Mouse (Mus musculus) adrenal gland, postnatal 25 days (tissue): ENCODE data around the gene Kcnk16. TPM values are rescaled to one million over a fixed set of nuclear protein-coding genes. Genes with fewer than 3 reads are reported as not detected.

Experiments
- DNase-seq: peaks from one replicate; pipeline ENCODE4 v3.0.0; 2021; ENCODE audit warnings: mixed read lengths
- total RNA-seq: library from RNA; stranded (reverse); gene quantifications from 2 replicates; pipeline ENCODE4 v1.2.3, GENCODE M21; 2021

The Kcnk16 gene
- total RNA-seq, 1 experiment from 2014 or later, result not detected

GRCm38 (mm10) chr14:20230063-20230491, 38.9 kb downstream of the Kcnk16 start:
- no peak for DNase-seq

GRCm38 (mm10) chr14:20229437-20229836, 39.6 kb downstream of the Kcnk16 start:
- DNase-seq, result no peak

GRCm38 (mm10) chr14:20228336-20228735, 40.7 kb downstream of the Kcnk16 start:
- DNase-seq, result peak; percentile 46

GRCm38 (mm10) chr14:20226982-20227381, 42.0 kb downstream of the Kcnk16 start:
- DNase-seq, result no peak

- no peak for DNase-seq
Measured at GRCm38 (mm10) chr14:20226488-20226887, 42.5 kb downstream of the Kcnk16 start.

- DNase-seq, result no peak
Measured at GRCm38 (mm10) chr14:20225525-20225924, 43.5 kb downstream of the Kcnk16 start.

- no peak for DNase-seq
Measured at GRCm38 (mm10) chr14:20224576-20225218, 44.3 kb downstream of the Kcnk16 start.

- peak; percentile 19 for DNase-seq
Measured at GRCm38 (mm10) chr14:20224163-20224562, 44.8 kb downstream of the Kcnk16 start.

- DNase-seq, result no peak
Measured at GRCm38 (mm10) chr14:20223253-20223652, 45.7 kb downstream of the Kcnk16 start.

- DNase-seq, result no peak
Measured at GRCm38 (mm10) chr14:20221083-20221482, 47.9 kb downstream of the Kcnk16 start.

GRCm38 (mm10) chr14:20219849-20220248, 49.1 kb downstream of the Kcnk16 start:
- no peak for DNase-seq

GRCm38 (mm10) chr14:20217299-20217864, 51.6 kb downstream of the Kcnk16 start:
- DNase-seq, result no peak

GRCm38 (mm10) chr14:20216561-20217298, 52.3 kb downstream of the Kcnk16 start:
- no peak for DNase-seq

- no peak for DNase-seq
Measured at GRCm38 (mm10) chr14:20215826-20216225, 53.2 kb downstream of the Kcnk16 start.

GRCm38 (mm10) chr14:20214125-20214524, 54.9 kb downstream of the Kcnk16 start:
- no peak for DNase-seq

- no peak for DNase-seq
Measured at GRCm38 (mm10) chr14:20211754-20212601, 57.0 kb downstream of the Kcnk16 start.

Other genes with a start within 250 kb of the Kcnk16 start
- gene Saysd1, start 130.7 kb downstream of the Kcnk16 start, total RNA-seq, result 8.2 and 9.0 TPM in 2 replicates
- gene Kcnk5, start 87.4 kb downstream of the Kcnk16 start, total RNA-seq, result 5.9 and 12.0 TPM in 2 replicates
- gene Nudt13, start 25.5 kb upstream of the Kcnk16 start, total RNA-seq, result 41.4 and 59.6 TPM in 2 replicates
- gene Ecd, start 78.9 kb upstream of the Kcnk16 start, total RNA-seq, result 40.3 TPM in 2 replicates
- 40.0 and 44.5 TPM in 2 replicates for gene Fam149b, start 79.0 kb upstream of the Kcnk16 start, total RNA-seq
- gene Dnajc9, start 119.7 kb upstream of the Kcnk16 start, total RNA-seq, result 35.2 and 39.1 TPM in 2 replicates
- gene Mrps16, start 124.4 kb upstream of the Kcnk16 start, total RNA-seq, result 51.0 and 53.3 TPM in 2 replicates
- gene Cfap70, start 183.0 kb upstream of the Kcnk16 start, total RNA-seq, result 0.90 and 2.6 TPM in 2 replicates
- gene Anxa7, start 210.9 kb upstream of the Kcnk16 start, total RNA-seq, result 109 and 114 TPM in 2 replicates
- 1.1 and 1.9 TPM in 2 replicates for gene Mss51, start 227.7 kb upstream of the Kcnk16 start, total RNA-seq